Mouse (Mus musculus) urinary bladder, postnatal 36 days (tissue): ENCODE results near the gene Irf9.

ENCODE experiments used
- DNase-seq, 2 experiments: peaks; one replicate each; pipeline ENCODE4 v3.0.0; 2022; ENCODE audit warnings: low spot score in 2 of 2, mixed read lengths in 1 of 2

Gene Irf9

DNA sequence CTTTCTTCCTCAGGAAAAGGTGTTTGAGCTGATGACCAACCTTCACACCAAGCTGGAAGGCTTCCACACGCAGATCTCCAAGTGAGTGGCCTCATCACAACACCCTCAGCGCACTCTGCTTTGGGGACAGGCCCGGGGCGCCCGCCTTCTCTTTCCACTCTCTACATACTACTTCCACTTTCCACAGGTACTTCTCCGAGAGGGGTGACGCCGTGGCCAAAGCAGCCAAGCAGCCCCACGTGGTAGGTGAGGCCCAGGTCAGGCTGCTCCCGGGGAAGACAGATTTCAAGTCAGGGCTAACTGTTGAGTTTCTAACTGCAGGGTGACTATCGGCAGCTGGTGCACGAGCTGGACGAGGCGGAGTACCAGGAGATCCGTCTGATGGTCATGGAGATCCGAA is 22.6 kb upstream of the Irf9 start:
- DNase-seq, result no peak

DNA sequence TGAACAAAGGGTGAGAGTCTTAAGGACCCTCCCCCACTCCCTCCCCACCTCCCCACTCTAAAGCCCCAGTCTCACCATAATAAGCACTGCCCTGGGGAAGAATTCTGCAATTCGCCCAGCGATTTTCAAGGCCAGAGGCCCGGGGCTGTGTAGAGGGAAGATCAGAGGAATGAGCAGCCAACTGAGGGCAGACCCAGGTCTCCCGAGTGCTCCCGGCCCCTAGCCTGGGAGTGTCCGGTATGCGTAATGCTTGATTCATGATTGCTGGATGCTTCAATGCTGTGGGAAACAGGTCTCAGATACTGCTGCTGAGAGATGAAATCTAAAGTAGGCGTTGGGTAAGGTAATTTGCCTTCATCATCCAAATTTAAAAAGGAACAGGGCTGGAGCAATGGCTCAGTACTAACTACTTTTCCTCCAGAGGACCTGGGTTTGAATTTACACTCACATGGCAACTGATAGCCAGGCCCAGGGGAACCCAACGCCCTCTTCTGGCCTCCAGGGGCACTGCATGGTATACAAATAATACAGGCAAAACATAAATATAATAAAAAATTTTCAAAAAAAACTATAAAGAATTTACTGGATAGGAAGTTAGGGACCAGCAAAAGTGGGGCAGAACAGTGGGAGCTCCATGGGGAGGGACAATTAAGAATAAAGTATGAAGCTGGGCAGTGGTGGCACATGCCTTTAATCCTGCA is 21.2 kb upstream of the Irf9 start:
- no peak for DNase-seq

DNA sequence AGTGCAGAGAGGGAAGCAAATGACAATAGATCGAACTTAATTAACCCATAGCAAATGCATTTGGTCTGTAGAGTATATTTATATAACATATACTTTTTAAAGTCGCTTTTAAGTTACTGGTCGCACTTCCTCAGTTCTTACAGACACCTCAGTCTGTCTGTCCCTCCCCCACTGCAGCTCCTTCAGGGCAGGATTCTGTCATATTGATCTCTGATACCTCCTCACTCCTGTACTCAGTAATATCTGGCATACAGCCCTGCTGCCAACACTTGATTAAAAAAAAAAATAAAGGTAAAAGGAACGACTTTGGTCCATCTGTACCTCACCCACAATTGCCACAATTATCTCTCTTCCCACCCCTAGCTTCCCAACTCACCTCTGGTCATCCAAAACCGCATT is 19.1 kb upstream of the Irf9 start:
- no peak for DNase-seq

DNA sequence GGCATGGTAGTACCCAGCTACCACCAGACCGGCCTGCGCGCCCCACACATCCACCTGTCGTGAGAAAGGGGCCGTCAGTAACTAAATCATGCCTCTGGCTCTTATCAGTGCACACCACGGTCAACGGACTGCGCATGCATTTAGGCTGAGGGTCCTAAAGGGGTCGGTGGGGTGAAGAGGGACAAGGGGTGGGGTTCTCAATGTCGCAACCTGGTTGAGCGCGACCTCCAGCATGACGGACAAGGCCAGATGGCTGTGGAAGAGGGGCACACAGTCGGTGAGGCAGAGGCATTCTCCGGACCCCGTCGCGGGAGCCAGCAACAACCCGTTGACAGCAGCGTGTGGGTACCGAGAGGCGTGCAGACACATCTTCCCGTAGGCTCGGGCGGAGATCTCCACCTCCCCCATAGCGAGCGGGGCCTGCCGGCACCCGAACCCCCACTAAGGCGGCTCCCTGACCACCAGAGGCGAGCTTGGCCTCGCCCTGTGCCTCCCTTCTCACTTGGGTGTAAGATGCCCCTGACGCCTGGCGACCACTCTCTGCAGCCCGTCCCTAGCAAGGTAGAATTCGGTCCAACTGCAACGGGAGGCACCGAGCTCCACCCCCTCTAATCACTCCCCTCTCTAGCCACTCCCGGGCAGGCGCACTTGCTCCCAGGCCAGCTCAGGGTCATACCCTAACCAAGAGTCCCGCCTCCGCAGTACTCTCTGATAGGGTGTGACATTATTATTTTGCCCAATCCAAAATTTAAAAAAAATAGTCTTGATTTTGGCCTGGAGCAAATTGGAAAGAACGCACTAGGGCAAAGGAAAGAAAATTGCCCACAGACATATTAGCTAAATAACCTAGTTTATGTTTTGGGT is 18.4 kb upstream of the Irf9 start, which contains the start of gene Emc9:
Gene Emc9, minus strand, starts transcription at position 601 of the 864 bp plus-strand sequence.
- DNase-seq, result peak; percentile 68 to 84

DNA sequence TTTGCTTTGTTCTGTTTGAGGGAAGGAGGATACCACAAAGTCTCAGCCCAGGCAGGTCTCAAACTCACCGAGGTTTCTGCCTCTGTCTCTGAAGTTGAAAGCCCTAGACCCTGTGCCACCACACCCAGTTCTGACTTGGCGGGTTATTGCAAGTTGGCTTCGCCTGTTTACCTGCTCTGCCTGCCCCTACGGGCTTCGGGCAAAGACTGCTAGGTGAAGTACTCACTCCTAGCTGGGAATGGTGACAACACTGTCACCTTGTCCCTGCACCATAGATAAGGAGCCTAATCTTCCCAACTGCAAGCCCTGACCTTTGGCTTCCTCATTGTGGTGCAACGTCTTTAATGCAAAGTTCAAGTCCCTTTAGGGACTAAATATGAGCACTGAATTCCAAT is 17.8 kb upstream of the Irf9 start:
- DNase-seq, result no peak

DNA sequence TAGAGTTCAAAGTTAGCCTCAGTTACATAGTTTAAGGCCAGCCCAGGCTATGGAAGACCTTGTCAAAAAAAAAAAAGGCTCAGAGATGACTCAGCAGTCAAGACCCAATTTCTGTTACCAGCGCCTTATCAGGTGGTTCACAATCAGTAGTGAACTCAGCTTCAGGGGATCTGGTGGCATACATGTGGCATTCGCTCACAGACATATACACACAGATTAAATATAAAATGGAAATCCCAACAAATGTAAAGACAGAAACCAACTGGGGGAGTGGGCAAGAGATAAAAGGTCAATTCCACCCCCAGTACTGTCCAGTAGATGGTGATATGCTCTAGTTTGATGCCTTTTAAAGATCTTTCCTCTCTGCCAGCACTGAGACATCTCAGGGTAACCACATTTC is 17.2 kb upstream of the Irf9 start:
- no peak for DNase-seq

DNA sequence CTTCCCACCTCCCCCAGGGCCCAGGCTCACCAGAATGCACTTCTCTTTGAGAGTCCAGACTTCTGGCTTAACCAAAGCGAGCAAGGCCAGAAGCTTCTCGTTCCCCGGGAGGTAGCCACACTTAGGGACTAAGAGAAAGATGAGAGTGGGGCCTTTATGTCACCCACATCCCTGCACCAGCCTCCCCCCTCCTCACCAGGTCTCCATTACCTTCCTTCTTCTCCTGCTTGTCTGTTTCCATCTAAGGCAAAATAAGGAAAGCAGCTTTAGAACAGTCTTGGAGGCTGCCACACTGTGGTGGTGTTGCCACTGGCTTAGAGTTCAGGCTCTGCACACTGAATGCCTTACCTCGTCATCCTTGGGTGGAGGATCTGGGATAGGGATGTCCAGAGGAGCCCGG is 14.1 kb upstream of the Irf9 start:
- DNase-seq, result no peak

DNA sequence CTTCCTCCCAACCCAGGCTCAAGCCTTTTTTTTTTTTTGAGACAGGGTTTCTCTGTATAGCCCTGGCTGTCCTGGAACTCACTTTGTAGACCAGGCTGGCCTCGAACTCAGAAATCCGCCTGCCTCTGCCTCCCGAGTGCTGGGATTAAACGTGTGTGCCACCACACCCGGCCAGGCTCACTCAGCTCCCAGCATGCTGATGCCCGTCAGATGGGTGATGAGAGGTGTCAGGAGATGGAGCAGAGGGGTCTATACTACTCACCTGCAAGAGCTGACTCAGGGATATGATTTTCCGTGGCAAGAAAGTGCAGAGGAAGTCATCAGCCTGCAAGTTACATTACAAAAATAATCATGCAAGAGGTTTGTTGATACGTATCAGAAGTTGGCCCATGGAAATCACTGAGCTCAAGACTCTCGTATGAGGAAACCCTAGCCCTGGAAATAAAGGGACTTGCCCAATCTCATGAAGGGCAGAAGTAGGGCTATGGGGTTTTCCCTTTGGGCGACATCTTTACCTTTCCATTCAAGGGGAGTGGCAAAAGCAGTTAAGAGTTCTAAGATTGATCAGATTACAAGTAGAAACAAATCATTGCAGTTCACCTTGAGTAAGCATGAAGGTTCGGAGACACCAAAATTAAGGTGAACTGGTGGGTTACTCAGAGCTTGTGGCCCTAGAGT is 13.5 kb upstream of the Irf9 start:
- DNase-seq, result no peak

DNA sequence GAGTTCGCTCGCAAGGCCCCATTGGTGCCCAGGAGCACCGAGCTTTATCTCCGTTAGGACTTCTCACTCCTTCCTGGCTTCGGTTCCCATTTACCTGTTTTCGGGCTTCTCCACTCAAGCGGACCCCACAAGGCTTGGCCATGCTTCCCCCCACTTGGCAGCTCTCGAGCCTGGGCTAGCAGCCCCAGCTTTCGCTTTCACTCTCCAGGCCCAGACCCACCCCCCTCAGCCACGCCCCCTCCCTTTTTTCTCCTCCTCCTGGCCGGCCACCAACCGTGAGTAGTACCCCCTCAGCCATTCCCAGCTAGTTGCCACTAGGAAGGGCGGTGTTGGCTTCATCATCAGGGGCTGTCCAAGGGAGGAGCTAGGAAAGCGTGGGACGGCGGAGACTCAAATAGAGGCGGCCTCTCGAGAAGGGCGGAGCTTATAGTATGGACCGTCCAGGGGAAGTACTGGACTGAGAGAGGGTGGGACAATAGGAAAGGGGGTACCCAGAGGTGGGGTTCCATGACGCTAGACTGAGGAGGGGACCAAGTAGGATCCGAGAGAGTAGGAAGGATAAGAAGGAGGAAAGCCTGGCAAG is 12.5 kb upstream of the Irf9 start, which contains the start of gene Psme2:
Gene Psme2, minus strand, starts transcription at position 366 of the 583 bp plus-strand sequence.
- DNase-seq, result peak; percentile 90 to 95

DNA sequence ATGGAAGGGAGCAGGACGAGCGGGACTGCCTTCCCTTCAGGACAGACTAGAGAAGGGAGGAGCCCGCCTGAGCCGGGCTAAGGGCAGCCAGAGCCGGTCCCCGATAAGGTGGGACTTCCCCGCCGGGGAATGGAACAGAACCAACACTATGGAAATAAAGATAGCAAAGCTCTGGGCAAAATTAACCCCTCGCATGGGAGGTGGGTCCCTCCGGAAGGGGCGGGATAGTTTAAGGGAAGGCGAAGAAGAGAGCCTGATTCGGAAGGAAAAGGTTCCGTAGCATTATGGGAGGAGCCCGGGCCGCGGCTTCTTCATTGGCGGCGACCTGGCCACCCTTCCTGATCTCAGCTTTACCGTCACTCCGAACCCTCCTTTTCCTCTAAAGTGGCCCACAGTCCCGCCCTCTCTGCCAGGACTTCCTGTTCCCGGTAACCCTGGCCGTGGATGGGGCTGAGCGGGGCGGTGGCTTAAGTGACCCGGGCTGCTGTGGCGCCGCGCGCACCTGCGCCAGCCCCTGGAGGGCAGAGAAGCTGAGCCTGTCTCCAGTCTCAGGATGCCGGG is 12.0 kb upstream of the Irf9 start, which contains the start of gene Rnf31:
Gene Rnf31, plus strand, starts transcription at position 378 of the 561 bp plus-strand sequence.
- DNase-seq, result peak; percentile 88 to 96

DNA sequence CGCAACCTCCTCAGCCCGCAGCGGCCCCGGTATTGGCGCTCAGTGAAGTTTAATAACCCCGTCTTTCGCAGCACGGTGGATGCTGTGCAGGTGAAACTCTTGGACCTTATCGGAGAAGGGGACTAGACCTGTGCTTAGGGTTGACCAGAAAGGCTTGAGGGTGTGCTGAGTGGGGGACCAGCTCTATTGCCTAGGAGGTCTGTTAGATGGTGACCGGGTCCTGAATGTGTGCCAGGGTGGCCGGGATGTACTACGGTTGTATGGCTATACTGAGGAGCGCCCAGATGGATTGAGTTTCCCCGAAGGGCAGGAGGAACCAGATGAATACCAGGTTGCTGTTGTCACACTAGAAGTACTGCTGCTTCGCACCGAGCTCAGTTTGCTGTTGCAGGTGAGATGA is 11.1 kb upstream of the Irf9 start:
- no peak for DNase-seq

DNA sequence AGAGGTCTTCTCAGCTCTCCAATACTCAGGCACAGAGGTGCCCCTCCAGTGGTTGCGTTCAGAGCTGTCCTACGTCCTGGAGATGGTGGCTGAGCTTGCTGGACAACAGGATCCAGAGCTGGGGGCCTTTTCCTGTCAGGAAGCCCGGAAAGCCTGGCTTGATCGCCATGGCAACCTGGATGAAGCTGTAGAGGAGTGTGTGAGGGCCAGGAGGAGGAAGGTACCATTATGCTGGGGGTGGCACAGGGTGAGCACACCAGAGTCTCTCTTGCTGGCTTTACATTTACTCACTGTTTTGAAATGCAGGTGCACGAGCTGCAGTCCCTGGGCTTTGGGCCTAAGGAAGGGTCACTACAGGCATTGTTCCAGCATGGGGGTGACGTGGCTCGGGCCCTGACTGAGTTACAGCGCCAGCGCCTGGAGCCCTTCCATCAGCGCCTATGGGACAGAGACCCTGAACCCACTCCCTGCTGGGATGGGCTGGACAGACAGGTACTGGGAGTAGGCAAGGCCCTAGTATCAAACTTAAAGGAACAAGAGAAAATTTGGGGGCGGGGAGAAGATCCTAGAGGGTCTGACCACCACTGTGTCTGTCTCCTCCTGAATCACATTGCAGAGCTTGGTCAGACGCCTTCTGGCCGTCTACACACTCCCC is 7.2 kb upstream of the Irf9 start:
- no peak for DNase-seq

DNA sequence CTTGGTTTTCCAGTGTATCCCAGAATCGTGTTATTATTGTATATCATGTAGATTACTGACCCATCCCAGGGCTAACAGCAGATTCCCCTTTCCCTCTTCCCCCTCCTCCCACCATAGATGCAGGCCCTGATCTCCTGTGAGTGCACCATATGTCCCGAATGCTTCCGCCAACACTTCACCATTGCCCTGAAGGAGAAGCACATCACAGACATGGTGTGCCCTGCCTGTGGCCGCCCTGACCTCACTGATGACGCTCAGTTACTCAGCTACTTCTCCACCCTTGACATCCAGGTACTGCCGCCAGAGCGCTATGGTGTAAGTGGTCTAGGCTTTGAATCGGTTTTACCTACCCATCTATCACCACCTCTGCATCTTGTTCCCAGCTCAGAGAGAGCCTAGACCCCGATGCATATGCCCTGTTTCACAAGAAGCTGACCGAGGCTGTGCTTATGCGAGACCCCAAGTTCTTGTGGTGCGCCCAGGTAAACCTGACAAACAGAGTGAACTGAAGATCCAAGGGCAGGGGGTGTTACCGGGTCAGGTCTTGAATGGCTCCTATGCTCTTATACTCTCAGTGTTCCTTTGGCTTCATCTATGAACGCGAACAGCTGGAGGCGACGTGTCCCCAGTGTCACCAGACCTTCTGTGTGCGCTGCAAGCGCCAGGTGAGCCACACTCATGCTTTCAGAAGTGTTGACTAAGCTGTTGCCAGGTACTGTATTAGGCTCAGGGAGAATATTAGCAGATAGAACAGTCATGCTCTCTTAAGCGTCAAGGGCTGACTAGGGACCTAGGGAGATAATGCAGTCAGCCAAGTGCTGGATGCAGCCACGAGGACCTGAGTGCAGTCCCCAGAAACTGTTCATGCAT is 4.6 kb upstream of the Irf9 start:
- no peak for DNase-seq

DNA sequence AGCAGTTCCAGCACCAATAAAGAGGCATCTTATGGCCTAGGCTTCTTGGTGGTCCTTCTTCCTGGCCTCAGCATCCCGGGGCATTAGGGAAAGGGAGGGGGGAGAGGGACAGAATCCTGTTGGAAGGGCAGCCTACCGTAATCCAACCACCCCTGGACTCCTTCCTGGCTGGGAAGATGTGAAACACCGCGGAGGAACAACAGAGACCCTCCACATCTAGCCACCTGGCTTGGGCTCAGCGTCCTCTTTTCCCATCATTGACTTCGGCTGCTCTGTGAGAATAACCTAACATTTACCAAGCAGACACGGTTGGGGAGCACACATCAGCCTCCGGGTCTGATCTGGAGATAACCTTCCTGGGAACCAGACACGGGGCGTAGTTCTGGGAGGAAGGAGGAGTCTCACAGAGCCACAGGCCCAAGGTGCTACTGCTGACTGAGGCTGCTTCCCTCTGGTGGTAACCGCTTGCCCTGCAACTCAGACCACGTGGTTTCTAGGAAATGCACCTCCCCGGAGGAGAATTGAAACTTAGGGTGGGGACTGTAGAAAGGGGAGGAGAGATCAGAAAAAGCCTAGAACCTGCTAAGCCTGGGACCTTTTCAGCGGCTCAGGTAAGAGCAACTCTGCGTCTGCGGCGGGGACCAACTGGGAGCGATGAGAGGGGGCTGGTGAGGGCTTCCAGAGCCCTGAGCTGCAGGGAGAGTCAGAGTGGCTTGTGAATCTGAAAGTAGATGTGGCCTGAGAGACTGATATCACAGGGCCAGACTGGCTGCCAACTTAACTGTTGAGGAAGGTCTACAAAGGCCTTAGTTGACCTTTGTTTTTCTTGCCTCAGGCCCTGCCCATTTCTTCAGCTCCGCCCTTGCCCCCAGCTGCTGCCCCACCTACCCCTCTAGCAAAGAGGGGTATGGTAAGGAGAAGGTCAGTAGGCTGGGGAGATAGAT is 534 bp downstream of the Irf9 start:
- peak; percentile 86 to 92 for DNase-seq

DNA sequence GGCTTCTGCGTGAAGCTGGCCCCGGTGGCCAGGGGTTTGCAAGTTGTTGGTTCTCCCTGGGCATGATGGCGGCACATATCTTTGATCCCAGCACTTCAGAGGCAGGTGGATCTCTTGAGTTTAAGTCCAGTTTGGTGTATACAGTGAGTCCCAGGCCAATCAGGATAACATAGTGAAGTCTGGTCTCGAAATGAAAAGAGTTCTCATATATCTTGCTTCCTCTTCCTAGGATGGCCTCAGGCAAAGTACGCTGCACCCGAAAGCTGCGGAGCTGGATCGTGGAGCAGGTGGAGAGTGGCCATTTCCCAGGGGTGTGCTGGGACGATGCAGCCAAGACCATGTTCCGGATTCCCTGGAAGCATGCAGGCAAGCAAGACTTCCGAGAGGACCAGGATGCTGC is 1.5 kb downstream of the Irf9 start:
- DNase-seq, result no peak

DNA sequence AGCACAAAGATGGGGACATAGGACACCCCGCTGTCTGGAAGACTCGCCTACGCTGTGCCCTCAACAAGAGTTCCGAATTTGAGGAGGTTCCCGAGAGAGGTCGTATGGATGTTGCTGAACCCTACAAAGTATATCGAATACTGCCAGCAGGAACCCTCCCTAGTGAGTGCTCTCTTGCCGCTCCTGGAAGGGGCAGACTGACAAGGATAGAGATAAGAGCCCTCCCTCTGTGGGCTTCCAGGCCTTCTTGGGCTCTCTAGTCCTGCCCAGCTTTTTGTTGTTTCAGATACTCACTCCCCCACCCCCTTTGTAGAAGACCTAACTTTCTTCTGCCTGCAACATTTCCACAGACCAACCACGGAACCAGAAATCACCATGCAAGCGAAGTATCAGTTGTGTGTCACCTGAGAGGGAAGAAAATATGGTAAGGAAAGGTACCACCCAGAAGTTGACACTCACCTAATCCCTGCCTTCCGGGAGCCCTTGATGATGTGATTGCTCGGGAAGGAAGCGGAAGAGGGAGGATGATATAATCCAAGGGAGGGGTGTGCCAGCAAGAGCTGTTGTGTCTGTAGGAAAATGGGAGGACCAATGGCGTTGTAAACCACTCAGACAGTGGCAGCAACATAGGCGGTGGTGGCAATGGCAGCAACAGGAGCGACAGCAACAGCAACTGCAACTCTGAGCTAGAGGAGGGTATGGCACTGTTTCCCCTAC is 2.5 kb downstream of the Irf9 start:
- no peak for DNase-seq

DNA sequence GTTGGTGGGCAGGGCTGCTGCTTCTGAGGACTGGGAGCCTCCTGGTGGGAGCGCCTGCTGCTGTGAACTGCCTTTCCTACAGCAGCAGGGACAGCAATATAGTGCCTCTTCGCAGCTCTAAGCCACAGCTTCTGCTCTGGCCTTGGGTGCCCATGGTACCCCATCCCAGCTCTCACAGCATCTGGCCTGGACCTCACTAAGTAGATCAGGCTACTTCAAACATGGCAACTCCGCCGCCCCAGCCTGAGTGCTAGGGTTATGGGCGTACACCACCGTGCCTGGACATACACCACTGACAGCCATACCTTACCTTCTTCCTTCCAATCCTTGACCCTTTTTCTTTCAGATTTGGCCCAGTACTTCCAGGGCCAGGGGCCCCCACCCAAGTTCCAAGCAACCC is 5.0 kb downstream of the Irf9 start:
- no peak for DNase-seq

DNA sequence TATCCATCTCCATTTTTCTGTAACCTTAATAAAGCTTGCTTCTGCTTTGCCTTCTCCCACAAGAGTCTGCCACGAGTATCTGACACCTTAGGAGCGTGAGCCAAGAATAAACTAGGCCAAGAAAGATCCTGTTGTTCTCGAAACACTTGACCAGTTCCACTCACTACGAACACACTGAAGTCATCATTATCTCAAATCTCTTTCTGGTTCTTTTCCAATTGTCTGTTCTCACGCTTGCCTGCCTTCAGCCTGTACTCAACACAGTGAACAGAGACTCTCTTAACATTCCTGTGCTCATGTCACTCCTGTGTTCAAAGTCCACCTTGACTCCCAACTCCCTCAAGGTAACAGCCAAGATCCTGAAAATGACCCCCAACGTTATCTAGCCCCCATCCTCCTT is 10.0 kb downstream of the Irf9 start:
- no peak for DNase-seq
